Mouse (Mus musculus): ENCODE results near the gene Ramp1. TPM values are rescaled to one million over a fixed set of nuclear protein-coding genes. Genes with fewer than 3 reads are reported as not detected.

The Ramp1 gene
- polyA plus RNA-seq, 1 experiment = 23.5 TPM

GRCm38 (mm10) chr1:91193680-91194079 lies 14.1 kb downstream of the Ramp1 start:
- Histone ChIP-seq H3K4me3 (ENCODE audit: low read depth, low read length) (no peak overlapping the region), H3K27ac (ENCODE audit: insufficient read depth, low read depth, low read length) (no peak overlapping the region), H3K4me1 (ENCODE audit: control insufficient read depth, insufficient read depth, insufficient read length, low read length) (no peaks in the 10 kb centered on the region), H3K27me3 (ENCODE audit: control insufficient read depth, insufficient read depth, low read length) (0 out of 2 replicates have a peak, but pooled peaks cover 2% of the 10 kb centered on the region), H3K36me3 (ENCODE audit: control insufficient read depth, insufficient read depth, low read length) (no peaks in the 10 kb centered on the region)
- 74% methylated on average over 4 of the region's 4 CpGs for WGBS
- TF ChIP-seq CTCF (IDR thresholded peaks at IDR 0.05; ENCODE audit: extremely low read depth, insufficient read length, insufficient replicate concordance, low read depth, low read length) (no peak), POLR2A (IDR thresholded peaks at IDR 0.05; ENCODE audit: low read depth, low read length) (no peak)

GRCm38 (mm10) chr1:91199793-91200192 lies 20.2 kb downstream of the Ramp1 start:
- no peak overlapping the region for H3K27ac ChIP-seq (ENCODE audit: insufficient read depth, low read depth, low read length)

GRCm38 (mm10) chr1:91201122-91201521 lies 21.5 kb downstream of the Ramp1 start:
- Histone ChIP-seq H3K27ac (ENCODE audit: insufficient read depth, low read depth, low read length) (no peak overlapping the region), H3K27me3 (ENCODE audit: control insufficient read depth, insufficient read depth, low read length) (no peaks in the 10 kb centered on the region), H3K4me3 (ENCODE audit: low read depth, low read length) (no peak overlapping the region), H3K4me1 (ENCODE audit: control insufficient read depth, insufficient read depth, insufficient read length, low read length) (no peaks in the 10 kb centered on the region), H3K36me3 (ENCODE audit: control insufficient read depth, insufficient read depth, low read length) (no peaks in the 10 kb centered on the region)
- 69% methylated on average over 3 of the region's 3 CpGs for WGBS
- TF ChIP-seq POLR2A (IDR thresholded peaks at IDR 0.05; ENCODE audit: low read depth, low read length) (no peak), CTCF (IDR thresholded peaks at IDR 0.05; ENCODE audit: extremely low read depth, insufficient read length, insufficient replicate concordance, low read depth, low read length) (no peak)

More at GRCm38 (mm10) chr1:91199793-91200192, 20.2 kb downstream of the Ramp1 start:
- H3K4me1 ChIP-seq (ENCODE audit: control insufficient read depth, insufficient read depth, insufficient read length, low read length) = no peaks in the 10 kb centered on the region
- H3K36me3 ChIP-seq (ENCODE audit: control insufficient read depth, insufficient read depth, low read length) = no peaks in the 10 kb centered on the region
- no peak for TF ChIP-seq CTCF (IDR thresholded peaks at IDR 0.05; ENCODE audit: extremely low read depth, insufficient read length, insufficient replicate concordance, low read depth, low read length)
- no peak for TF ChIP-seq POLR2A (IDR thresholded peaks at IDR 0.05; ENCODE audit: low read depth, low read length)
- H3K27me3 ChIP-seq (ENCODE audit: control insufficient read depth, insufficient read depth, low read length) = no peaks in the 10 kb centered on the region
- WGBS = 94% methylated on average over 10 of the region's 10 CpGs
- no peak overlapping the region for H3K4me3 ChIP-seq (ENCODE audit: low read depth, low read length)

- WGBS = 82% methylated on average over 5 of the region's 5 CpGs
- Histone ChIP-seq H3K36me3 (ENCODE audit: control insufficient read depth, insufficient read depth, low read length) (no peaks in the 10 kb centered on the region), H3K27me3 (ENCODE audit: control insufficient read depth, insufficient read depth, low read length) (no peaks in the 10 kb centered on the region), H3K27ac (ENCODE audit: insufficient read depth, low read depth, low read length) (no peak overlapping the region), H3K4me1 (ENCODE audit: control insufficient read depth, insufficient read depth, insufficient read length, low read length) (peaks cover 8% of the 10 kb centered on the region; the same call in 1 of the 2 replicates), H3K4me3 (ENCODE audit: low read depth, low read length) (no peak overlapping the region)
- TF ChIP-seq POLR2A (IDR thresholded peaks at IDR 0.05; ENCODE audit: low read depth, low read length) (no peak), CTCF (IDR thresholded peaks at IDR 0.05; ENCODE audit: extremely low read depth, insufficient read length, insufficient replicate concordance, low read depth, low read length) (no peak)
These were observed 24.7 kb downstream of the Ramp1 start for GRCm38 (mm10) chr1:91204221-91204765.

- WGBS = 82% methylated on average over 6 of the region's 6 CpGs
- H3K4me3 ChIP-seq (ENCODE audit: low read depth, low read length) = no peak overlapping the region
- H3K36me3 ChIP-seq (ENCODE audit: control insufficient read depth, insufficient read depth, low read length) = no peaks in the 10 kb centered on the region
- peaks cover 8% of the 10 kb centered on the region; the same call in 1 of the 2 replicates for H3K4me1 ChIP-seq (ENCODE audit: control insufficient read depth, insufficient read depth, insufficient read length, low read length)
- TF ChIP-seq CTCF (IDR thresholded peaks at IDR 0.05; ENCODE audit: extremely low read depth, insufficient read length, insufficient replicate concordance, low read depth, low read length) (no peak), POLR2A (IDR thresholded peaks at IDR 0.05; ENCODE audit: low read depth, low read length) (no peak)
- H3K27ac ChIP-seq (ENCODE audit: insufficient read depth, low read depth, low read length) = no peak overlapping the region
- H3K27me3 ChIP-seq (ENCODE audit: control insufficient read depth, insufficient read depth, low read length) = no peaks in the 10 kb centered on the region
These were observed 26.0 kb downstream of the Ramp1 start for GRCm38 (mm10) chr1:91205651-91206050.

- H3K4me1 ChIP-seq (ENCODE audit: control insufficient read depth, insufficient read depth, insufficient read length, low read length) = peaks cover 8% of the 10 kb centered on the region; the same call in 1 of the 2 replicates
- no peaks in the 10 kb centered on the region for H3K27me3 ChIP-seq (ENCODE audit: control insufficient read depth, insufficient read depth, low read length)
- whole genome bisulfite sequencing = 85% methylated on average over 8 of the region's 8 CpGs
- TF ChIP-seq POLR2A (IDR thresholded peaks at IDR 0.05; ENCODE audit: low read depth, low read length) (no peak), CTCF (IDR thresholded peaks at IDR 0.05; ENCODE audit: extremely low read depth, insufficient read length, insufficient replicate concordance, low read depth, low read length) (no peak)
- H3K36me3 ChIP-seq (ENCODE audit: control insufficient read depth, insufficient read depth, low read length) = no peaks in the 10 kb centered on the region
- no peak overlapping the region for H3K4me3 ChIP-seq (ENCODE audit: low read depth, low read length)
- H3K27ac ChIP-seq (ENCODE audit: insufficient read depth, low read depth, low read length) = no peak overlapping the region
These were observed 26.7 kb downstream of the Ramp1 start for GRCm38 (mm10) chr1:91206336-91206735.

GRCm38 (mm10) chr1:91206873-91207272 lies 27.3 kb downstream of the Ramp1 start:
- H3K4me1 ChIP-seq (ENCODE audit: control insufficient read depth, insufficient read depth, insufficient read length, low read length) = peaks cover 8% of the 10 kb centered on the region; the same call in 1 of the 2 replicates

More at GRCm38 (mm10) chr1:91206873-91207272, 27.3 kb downstream of the Ramp1 start:
- TF ChIP-seq POLR2A (IDR thresholded peaks at IDR 0.05; ENCODE audit: low read depth, low read length) (no peak), CTCF (IDR thresholded peaks at IDR 0.05; ENCODE audit: extremely low read depth, insufficient read length, insufficient replicate concordance, low read depth, low read length) (no peak)
- 69% methylated on average over 5 of the region's 5 CpGs for WGBS
- H3K36me3 ChIP-seq (ENCODE audit: control insufficient read depth, insufficient read depth, low read length) = no peaks in the 10 kb centered on the region
- H3K27ac ChIP-seq (ENCODE audit: insufficient read depth, low read depth, low read length) = no peak overlapping the region
- H3K27me3 ChIP-seq (ENCODE audit: control insufficient read depth, insufficient read depth, low read length) = no peaks in the 10 kb centered on the region
- H3K4me3 ChIP-seq (ENCODE audit: low read depth, low read length) = no peak overlapping the region

Data from small intestine, adult 2 months (tissue).